Mouse (Mus musculus): ENCODE measurements around the gene Elp5.

DNA sequence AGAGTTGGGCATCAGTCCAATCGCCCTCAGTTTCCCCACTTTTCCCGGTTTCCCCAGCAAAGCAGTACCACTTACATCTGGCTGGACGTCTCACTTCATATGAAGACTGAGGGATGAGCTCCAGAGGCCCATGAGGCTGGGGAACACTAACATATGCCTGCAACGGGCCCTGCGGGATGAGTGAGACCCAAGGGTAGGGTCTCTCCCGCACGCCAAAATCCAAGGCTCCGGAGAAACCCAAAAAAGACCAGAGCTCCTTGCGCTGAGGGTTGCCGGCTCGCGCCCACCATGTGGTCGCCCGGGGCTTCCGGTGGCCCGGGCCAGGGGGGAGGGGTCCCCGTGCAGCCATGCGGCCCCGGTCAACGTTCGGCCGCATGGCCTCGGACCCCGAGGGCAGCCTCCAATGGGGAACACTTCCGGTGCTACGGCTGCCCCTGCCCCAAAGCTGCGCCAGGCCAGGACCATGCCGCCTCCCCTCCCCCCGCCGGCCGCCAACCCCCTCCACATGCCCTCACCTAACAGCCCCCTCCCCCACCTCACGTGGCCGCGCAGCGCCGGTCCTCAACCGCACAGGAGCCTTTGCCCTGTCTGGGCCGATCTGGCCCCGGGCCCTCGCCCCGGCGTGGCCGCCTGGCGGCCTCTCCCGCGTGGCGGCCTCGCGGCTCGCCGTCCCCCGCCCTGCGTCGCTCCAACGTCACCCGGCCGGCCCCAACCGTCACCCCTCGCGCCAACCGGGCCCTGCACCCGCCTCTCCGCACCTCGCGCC, 61.9 kb downstream of the Elp5 start:
- TF ChIP-seq CTCF (IDR thresholded peaks at IDR 0.05; ENCODE audit: low read depth, low read length), result no peak
- TF ChIP-seq POLR2A (IDR thresholded peaks at IDR 0.05; ENCODE audit: insufficient read depth, low read length), result no peak
- TF ChIP-seq EP300 (IDR thresholded peaks at IDR 0.05; ENCODE audit: insufficient read depth, low read depth, low read length), result no peak

Measured in ES-Bruce4 (cell line).